Mouse (Mus musculus): Measurements from ENCODE around the gene Twf1. TPM values are rescaled to one million over a fixed set of nuclear protein-coding genes. Genes with fewer than 3 reads are reported as not detected.
A peak's percentile ranks its signal among the peaks of the same experiment; 100 is the strongest.

The Twf1 gene
- total and polyA plus RNA-seq, 3 experiments = 10.4 to 37.0 (median 30.1) TPM

DNA sequence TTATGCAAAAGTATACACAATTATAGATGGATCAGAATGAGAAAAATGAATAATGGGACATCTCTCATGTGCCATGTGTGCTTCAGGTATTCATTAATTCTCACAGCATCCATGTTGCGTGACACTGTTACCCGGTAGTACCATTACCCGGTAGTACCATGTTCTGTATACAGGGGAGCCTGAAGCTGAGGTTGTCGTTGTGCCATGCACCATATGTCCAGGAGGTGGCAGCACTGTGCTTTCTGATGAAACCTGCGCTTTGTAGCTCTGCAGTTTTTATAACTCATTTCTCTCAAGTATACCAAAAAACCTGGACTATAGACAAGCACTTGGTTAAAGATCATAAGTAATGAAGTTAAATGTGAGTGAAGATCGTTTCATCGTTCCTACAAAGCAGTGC is 32.2 kb downstream of the Twf1 start (continued):
- TF ChIP-seq RCOR1 (conservative IDR thresholded peaks at IDR 0.05; ENCODE audit: low read depth, low read length) (no peak), CTCF (conservative IDR thresholded peaks at IDR 0.05 in 1 of 2, IDR thresholded peaks at IDR 0.05 in 1 of 2; ENCODE audit: low read depth in 2 of 2, low read length in 2 of 2) (peak; percentile 91 to 96)

DNA sequence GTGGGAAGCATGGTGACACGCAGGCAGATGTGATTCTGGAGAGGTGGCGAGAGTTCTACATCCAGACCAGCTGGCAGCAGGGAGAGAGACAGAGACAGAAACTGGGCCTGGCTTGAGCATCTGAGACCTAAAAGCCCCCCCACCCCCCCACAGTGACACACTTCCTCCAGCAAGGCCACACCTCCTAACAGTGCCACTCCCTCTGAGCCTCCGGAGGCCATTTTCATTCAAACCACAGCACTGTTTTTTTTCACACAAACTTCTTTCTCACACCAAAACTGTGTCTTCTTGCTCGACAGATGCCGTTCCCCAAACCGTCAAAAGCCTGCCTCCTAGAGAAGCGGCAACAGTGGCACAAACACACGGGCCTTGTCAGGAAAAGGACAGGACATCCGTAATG is 36.2 kb downstream of the Twf1 start:
- H3K4me3 ChIP-seq (replicated peaks in 1 of 3; ENCODE audit: low read depth in 2 of 3, low read length in 2 of 3, poor library complexity in 1 of 3) = no peak overlapping the region
- in situ Hi-C loops (cut with MboI; ENCODE audit: low pct_ligation_motif_present, low pct_unique_long_range_greater_than_20kb, low sequenced_read_pairs) = no loop called here
- H3K36me3 ChIP-seq (replicated peaks in 1 of 2; ENCODE audit: control insufficient read depth in 1 of 2, insufficient read depth in 1 of 2, low read length in 1 of 2) = peaks cover 43 to 82% of the 10 kb centered on the region in 2 experiments

DNA sequence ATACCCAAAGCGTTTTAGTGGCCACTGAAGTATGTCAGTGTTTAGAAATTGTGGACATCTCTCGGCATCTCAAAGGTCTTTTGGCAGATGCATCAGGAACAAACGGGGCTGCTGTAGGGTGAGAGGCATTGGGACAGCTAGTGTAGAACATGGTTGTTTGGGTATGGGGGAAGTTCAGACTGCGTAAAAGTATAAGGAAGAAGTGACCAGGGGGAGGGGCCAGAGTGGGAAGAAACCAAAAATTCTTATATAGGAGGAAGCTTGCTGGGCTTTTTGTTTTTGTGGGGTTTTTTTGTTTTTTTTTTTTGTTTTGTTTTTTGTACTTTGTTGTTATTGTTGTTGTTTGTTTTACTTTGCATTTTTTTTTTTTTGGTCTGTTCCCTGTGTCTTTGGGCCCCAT is 44.8 kb downstream of the Twf1 start:
- Histone ChIP-seq H3K36me3 (replicated peaks in 1 of 2; ENCODE audit: control insufficient read depth in 1 of 2, insufficient read depth in 1 of 2, low read length in 1 of 2) (peaks cover 11 to 43% of the 10 kb centered on the region in 2 experiments), H3K4me2 (ENCODE audit: insufficient read depth, low read depth, poor library complexity, severe bottlenecking) (peak overlapping the region; percentile 96; the same call in 1 of the 2 replicates), H3K27ac (ENCODE audit: insufficient read depth, low read depth) (no peak overlapping the region), H3K4me3 (replicated peaks in 1 of 3; ENCODE audit: low read depth in 2 of 3, low read length in 2 of 3, poor library complexity in 1 of 3) (no peak overlapping the region), H3K9ac (ENCODE audit: insufficient read depth, low read depth) (no peak overlapping the region), H3K79me2 (replicated peaks; ENCODE audit: control insufficient read depth, extremely low read depth, insufficient read depth, poor library complexity, severe bottlenecking) (no peaks in the 10 kb centered on the region), H3K9me3 (replicated peaks; ENCODE audit: low read length) (peaks cover 2% of the 10 kb centered on the region), H3K27me3 (replicated peaks) (no peaks in the 10 kb centered on the region), H3K4me1 (ENCODE audit: control insufficient read depth in 1 of 2, insufficient read depth in 2 of 2) (peaks cover 7 to 31% of the 10 kb centered on the region in 2 experiments; a peak in 3 of 4 replicates)
- DNase-seq (ENCODE audit: extremely low read depth) = no peak
- in situ Hi-C loops (cut with MboI; ENCODE audit: low pct_ligation_motif_present, low pct_unique_long_range_greater_than_20kb, low sequenced_read_pairs) = loop anchor here (10.0 to 25.0 kb wide), 4 partner anchors 50 to 1008 kb away; no protein-coding TSS in a partner anchor
- TF ChIP-seq POLR2AphosphoS2 (IDR thresholded peaks at IDR 0.05; ENCODE audit: low read depth, low read length) (no peak), CTCF (conservative IDR thresholded peaks at IDR 0.05 in 1 of 2, IDR thresholded peaks at IDR 0.05 in 1 of 2; ENCODE audit: low read depth in 2 of 2, low read length in 2 of 2) (no peak), SIN3A (IDR thresholded peaks at IDR 0.05; ENCODE audit: low read length) (no peak), KAT2A (IDR thresholded peaks at IDR 0.05; ENCODE audit: insufficient replicate concordance, low read length) (no peak)
- dilution Hi-C loops (cut with MboI; ENCODE audit: extremely low pct_ligation_motif_present, extremely low pct_unique_long_range_greater_than_20kb, low sequenced_read_pairs) = no loop called here

More for the DNA sequence above, 36.2 kb downstream of the Twf1 start:
- dilution Hi-C loops (cut with MboI; ENCODE audit: extremely low pct_ligation_motif_present, extremely low pct_unique_long_range_greater_than_20kb, low sequenced_read_pairs) = no loop called here
- Histone ChIP-seq H3K9me3 (replicated peaks; ENCODE audit: low read length) (peaks cover 8% of the 10 kb centered on the region), H3K4me1 (ENCODE audit: control insufficient read depth in 1 of 2, insufficient read depth in 2 of 2) (no peaks in the 10 kb centered on the region), H3K27ac (ENCODE audit: insufficient read depth, low read depth) (no peak overlapping the region), H3K9ac (ENCODE audit: insufficient read depth, low read depth) (no peak overlapping the region), H3K27me3 (replicated peaks) (no peaks in the 10 kb centered on the region), H3K4me2 (ENCODE audit: insufficient read depth, low read depth, poor library complexity, severe bottlenecking) (no peak overlapping the region), H3K79me2 (replicated peaks; ENCODE audit: control insufficient read depth, extremely low read depth, insufficient read depth, poor library complexity, severe bottlenecking) (no peaks in the 10 kb centered on the region)
- no peak for DNase-seq (ENCODE audit: extremely low read depth)
- TF ChIP-seq MXI1 (IDR thresholded peaks at IDR 0.05; ENCODE audit: low read depth, low read length) (no peak), TBP (conservative IDR thresholded peaks at IDR 0.05; ENCODE audit: low read depth, low read length) (no peak), CTCF (conservative IDR thresholded peaks at IDR 0.05 in 1 of 2, IDR thresholded peaks at IDR 0.05 in 1 of 2; ENCODE audit: low read depth in 2 of 2, low read length in 2 of 2) (no peak), MEF2A (IDR thresholded peaks at IDR 0.05; ENCODE audit: borderline replicate concordance, low read depth, low read length) (no peak), JUN (IDR thresholded peaks at IDR 0.05; ENCODE audit: insufficient read depth, low read depth, low read length) (no peak), ZKSCAN1 (IDR thresholded peaks at IDR 0.05; ENCODE audit: borderline replicate concordance, low read depth, low read length) (no peak), ETS1 (conservative IDR thresholded peaks at IDR 0.05; ENCODE audit: low read depth, low read length) (no peak), SIN3A (IDR thresholded peaks at IDR 0.05; ENCODE audit: low read length) (no peak), CHD1 (IDR thresholded peaks at IDR 0.05; ENCODE audit: low read depth, low read length) (no peak), MAFK (IDR thresholded peaks at IDR 0.05; ENCODE audit: insufficient replicate concordance, low read length) (no peak), EP300 (IDR thresholded peaks at IDR 0.05; ENCODE audit: low read length) (no peak), UBTF (IDR thresholded peaks at IDR 0.05; ENCODE audit: low read depth, low read length) (no peak), ZC3H11A (IDR thresholded peaks at IDR 0.05; ENCODE audit: low read depth, low read length) (no peak), NRF1 (IDR thresholded peaks at IDR 0.05; ENCODE audit: low read depth, low read length) (no peak)

All from CH12.LX (cell line).